ENCODE assay signal across 31 mouse cellular contexts in the genomic region with DNA sequence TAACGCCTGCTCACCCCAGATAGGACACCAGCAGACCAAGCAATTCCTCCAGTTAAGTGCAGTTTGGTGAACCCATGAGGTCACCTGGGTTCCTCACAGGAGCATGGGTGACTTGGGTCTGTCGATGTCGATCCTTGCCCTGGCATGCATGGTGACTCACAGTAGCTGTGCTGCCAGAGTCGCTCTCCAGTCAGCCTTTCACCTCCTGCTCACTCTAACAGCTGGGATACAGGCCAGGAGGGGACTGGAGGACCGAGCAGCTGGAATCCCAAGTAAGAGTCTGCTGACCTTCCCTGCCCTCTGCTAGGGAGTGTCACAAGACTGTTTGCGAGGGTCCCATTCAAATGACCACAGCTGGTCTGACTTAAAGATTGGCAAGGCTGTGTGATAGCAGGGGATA. TPM values are rescaled to one million over a fixed set of nuclear protein-coding genes. Genes with fewer than 3 reads are reported as not detected.
DNase-seq lines count a peak whose midpoint lies in the region; ATAC-seq lines count a peak whose summit lies in the region.
"Had no signal": no experiment of that assay in that cellular context is flagged by ENCODE, and none has a peak within 500 bp of the region (broad histone marks: within the 10 kb centered on the region; RNA-seq: fewer than 3 reads in every experiment).

No protein-coding gene starts in this region.

- no peaks in the 10 kb centered on the region for H3K4me1 ChIP-seq in heart, embryonic 11.5 days (ENCODE audit: control insufficient read depth, insufficient read depth, low read length)
- H3K4me1 ChIP-seq: forebrain, embryonic 12.5 days; hindbrain, embryonic 13.5 days; kidney, embryonic 15.5 days; limb, embryonic 15.5 days; liver, embryonic 15.5 days; midbrain, embryonic 13.5 days; neural tube, embryonic 15.5 days; stomach, embryonic 15.5 days had no signal

- DNase-seq in adrenal gland, postnatal 14 days = peak; percentile 7
- DNase-seq in adrenal gland, postnatal 10 days = no peak
- DNase-seq in heart, postnatal 4 days = peak; percentile 8
- peak; percentile 30 for DNase-seq in lung, postnatal 10 days
- DNase-seq in lung, postnatal 14 days = no peak
- peak; percentile 8 for DNase-seq in fibroblast of lung, adult 2 months (ENCODE audit: low read depth)
- no peak for DNase-seq in layer of hippocampus, postnatal 10 days (ENCODE audit: low spot score in 2 of 2)
- DNase-seq: cerebellum, adult 2 months; cerebellum, postnatal 14 days; forebrain, postnatal 0 days; gastrocnemius, postnatal 10 days; heart, postnatal 36 days; kidney, adult 11 months; kidney, postnatal 36 days; left cerebral cortex, postnatal 4 days; lung, embryonic 14.5 days; right cerebral cortex, postnatal 25 days; thymus, postnatal 14 days had no signal

- no peaks in the 10 kb centered on the region for H3K9me3 ChIP-seq in heart, embryonic 11.5 days (replicated peaks; ENCODE audit: control insufficient read depth, low read length)
- H3K9me3 ChIP-seq: forebrain, embryonic 12.5 days; hindbrain, embryonic 13.5 days; kidney, embryonic 15.5 days; limb, embryonic 15.5 days; liver, embryonic 15.5 days; midbrain, embryonic 13.5 days; neural tube, embryonic 15.5 days; stomach, embryonic 15.5 days had no signal

- H3K4me3 ChIP-seq in heart, embryonic 11.5 days (ENCODE audit: low read depth, low read length) = no peak overlapping the region
- H3K4me3 ChIP-seq: erythroblast, embryonic 14.5 days; forebrain, embryonic 12.5 days; hindbrain, embryonic 13.5 days; kidney, embryonic 15.5 days; layer of hippocampus, adult 2 months; limb, embryonic 15.5 days; liver, embryonic 15.5 days; midbrain, embryonic 13.5 days; neural tube, embryonic 15.5 days; stomach, embryonic 15.5 days had no signal

- no peak for ATAC-seq in heart, embryonic 11.5 days (replicated peaks; ENCODE audit: insufficient number of reproducible peaks, low FRiP score, low TSS enrichment)
- ATAC-seq: CD4-positive, CD25-positive, alpha-beta regulatory T cell, adult 4 months; midbrain, embryonic 13.5 days had no signal

- H3K27me3 ChIP-seq in heart, embryonic 11.5 days (ENCODE audit: control insufficient read depth, insufficient read depth, low read length) = no peaks in the 10 kb centered on the region
- H3K27me3 ChIP-seq: forebrain, embryonic 12.5 days; hindbrain, embryonic 13.5 days; kidney, embryonic 15.5 days; limb, embryonic 15.5 days; liver, embryonic 15.5 days; midbrain, embryonic 13.5 days; neural tube, embryonic 15.5 days; stomach, embryonic 15.5 days had no signal

- no peak overlapping the region for H3K4me2 ChIP-seq in heart, embryonic 11.5 days
- H3K4me2 ChIP-seq: forebrain, embryonic 12.5 days; hindbrain, embryonic 13.5 days; kidney, embryonic 15.5 days; limb, embryonic 15.5 days; liver, embryonic 15.5 days; lung, embryonic 14.5 days; midbrain, embryonic 13.5 days; neural tube, embryonic 15.5 days; stomach, embryonic 15.5 days had no signal

- no peak overlapping the region for H3K9ac ChIP-seq in heart, embryonic 11.5 days (ENCODE audit: low read depth, low read length)
- H3K9ac ChIP-seq: forebrain, embryonic 12.5 days; forebrain, postnatal 0 days; hindbrain, embryonic 13.5 days; kidney, embryonic 15.5 days; limb, embryonic 15.5 days; liver, embryonic 15.5 days; lung, embryonic 14.5 days; midbrain, embryonic 13.5 days; neural tube, embryonic 15.5 days; stomach, embryonic 15.5 days had no signal

- WGBS in heart, embryonic 11.5 days (ENCODE audit: insufficient replicate concordance) = 62% methylated on average over 6 of the region's 6 CpGs

- H3K27ac ChIP-seq in heart, embryonic 11.5 days (ENCODE audit: low read depth, low read length) = no peak overlapping the region
- H3K27ac ChIP-seq: forebrain, embryonic 12.5 days; hindbrain, embryonic 13.5 days; kidney, embryonic 15.5 days; layer of hippocampus, adult 2 months; limb, embryonic 15.5 days; liver, embryonic 15.5 days; macrophage; midbrain, embryonic 13.5 days; neural tube, embryonic 15.5 days; stomach, embryonic 15.5 days had no signal

- H3K36me3 ChIP-seq in heart, embryonic 11.5 days (ENCODE audit: control insufficient read depth, insufficient read depth, low read length) = no peaks in the 10 kb centered on the region
- H3K36me3 ChIP-seq: liver, embryonic 15.5 days had no signal

RNA-seq across cellular contexts. Expression of a gene that starts 33.5 kb away (rescaled TPM):
- total RNA-seq in adrenal gland, postnatal 14 days (2021) = 13.8 and 14.0 TPM in 2 replicates
- 10 to 100 TPM; 11.6 to 12.8 TPM for total RNA-seq in adrenal gland, postnatal 10 days (2021)
- 1 to 10 TPM; 5.3 to 5.5 TPM for total RNA-seq in heart, postnatal 4 days (2021)
- polyA plus RNA-seq in heart, embryonic 11.5 days (2014; fragmentation: Nextera tagmentation; extraction: Ambion mirVana) = 11.0 and 12.4 TPM in 2 replicates
- 10 to 100 TPM; 28.2 to 28.3 TPM for total RNA-seq in layer of hippocampus, postnatal 10 days (2021)

Comparison
In these comparisons a context has a peak if more than half of its experiments do, and no peak if none do; other contexts are left out.
1. DNase-seq: peak in adrenal gland, postnatal 14 days (single experiment), heart, postnatal 4 days (single experiment), lung, postnatal 10 days (single experiment) and fibroblast of lung, adult 2 months (single experiment); none in adrenal gland, postnatal 10 days (single experiment), lung, postnatal 14 days (single experiment) and layer of hippocampus, postnatal 10 days (0 of 2).